Mouse (Mus musculus): Measurements from ENCODE around the gene Rtf2. TPM values are rescaled to one million over a fixed set of nuclear protein-coding genes. Genes with fewer than 3 reads are reported as not detected.

Rtf2 gene
- polyA plus RNA-seq, 1 experiment from 2014 or later: 74.1 TPM

DNA sequence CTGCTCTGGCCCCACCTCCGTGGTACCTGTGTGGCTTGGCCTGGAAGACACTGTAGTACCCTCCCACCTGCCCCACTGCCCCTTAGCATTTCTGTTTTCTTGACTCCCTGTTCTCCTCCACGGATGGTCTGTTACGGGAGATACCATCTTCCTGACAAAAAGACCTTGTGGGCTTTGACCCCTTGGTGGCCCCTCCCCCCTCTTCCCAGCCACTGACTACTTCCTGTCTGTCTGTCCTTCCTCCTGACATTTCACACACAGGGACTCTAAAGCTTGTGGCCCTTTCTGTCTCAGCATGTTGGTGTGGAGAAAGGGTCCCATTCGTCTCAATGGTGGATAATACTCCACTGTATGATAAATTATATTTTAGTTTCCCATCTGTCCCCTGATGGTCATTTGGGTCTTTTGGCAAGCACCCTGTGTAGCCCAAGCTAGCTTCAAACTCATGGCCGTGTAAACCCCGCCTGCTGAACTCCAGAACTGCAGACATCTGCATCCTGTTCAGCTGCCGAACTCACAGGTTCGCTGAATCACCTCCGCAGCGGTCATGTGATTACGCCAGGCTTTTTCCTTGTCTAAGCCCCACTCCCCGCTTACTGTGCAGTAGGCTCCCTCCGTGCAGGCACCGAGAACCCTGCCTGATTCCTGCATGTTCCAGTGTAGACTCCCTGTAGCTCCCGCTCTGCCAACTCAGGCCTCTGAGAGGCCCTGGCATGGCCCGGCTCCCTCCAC is 41.5 kb downstream of the Rtf2 start:
- no peak for ATAC-seq (ENCODE audit: insufficient number of reproducible peaks, insufficient read depth, low FRiP score, low read depth)
- Histone ChIP-seq H3K27ac (ENCODE audit: low read length) (no peak overlapping the region), H3K9ac (replicated peaks; ENCODE audit: low read depth, low read length) (no peak overlapping the region), H3K27me3 (ENCODE audit: control insufficient read depth, insufficient read depth, low read length) (no peaks in the 10 kb centered on the region), H3K4me3 (ENCODE audit: low read depth, low read length) (no peak overlapping the region), H3K36me3 (ENCODE audit: control insufficient read depth, insufficient read depth, low read length) (no peaks in the 10 kb centered on the region), H3K4me2 (replicated peaks; ENCODE audit: low read depth, low read length) (no peak overlapping the region), H3K4me1 (ENCODE audit: control insufficient read depth, insufficient read depth, low read length) (no peaks in the 10 kb centered on the region), H3K9me3 (ENCODE audit: control insufficient read depth, low read depth, low read length) (no peaks in the 10 kb centered on the region)
- WGBS: 82% methylated on average over 16 of the region's 16 CpGs

DNA sequence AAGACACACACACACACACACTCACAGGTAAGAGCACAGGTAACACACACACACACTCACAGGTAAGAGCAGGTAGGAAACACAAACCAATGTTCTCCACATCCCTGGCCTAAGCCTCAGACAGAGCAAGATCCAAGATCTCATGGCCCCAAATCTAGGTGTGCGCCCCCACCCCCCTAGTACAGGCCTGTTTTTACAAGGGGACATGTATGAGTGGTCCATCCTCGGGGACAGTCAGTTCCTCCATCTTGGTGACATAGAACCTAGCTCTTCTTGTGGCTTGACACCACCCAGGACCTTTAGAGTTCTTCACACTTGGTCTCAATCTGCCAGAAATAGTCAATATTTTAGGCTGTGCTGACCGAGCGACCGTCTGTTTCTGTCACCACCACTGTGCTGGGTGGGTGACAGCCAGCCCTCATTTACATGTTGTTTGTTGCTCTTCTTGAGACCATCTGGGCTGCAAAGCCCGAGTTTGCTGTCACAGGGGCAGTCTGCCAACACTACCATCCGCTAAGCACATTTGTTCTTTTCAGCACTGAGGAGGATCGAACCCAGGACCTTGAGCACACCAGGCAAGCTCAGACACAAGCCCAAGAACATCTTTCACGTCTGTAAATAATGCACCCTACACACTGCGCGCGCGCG is 43.5 kb downstream of the Rtf2 start:
- Histone ChIP-seq H3K9ac (replicated peaks; ENCODE audit: low read depth, low read length) (no peak overlapping the region), H3K9me3 (ENCODE audit: control insufficient read depth, low read depth, low read length) (no peaks in the 10 kb centered on the region), H3K36me3 (ENCODE audit: control insufficient read depth, insufficient read depth, low read length) (no peaks in the 10 kb centered on the region), H3K4me2 (replicated peaks; ENCODE audit: low read depth, low read length) (no peak overlapping the region), H3K4me1 (ENCODE audit: control insufficient read depth, insufficient read depth, low read length) (no peaks in the 10 kb centered on the region), H3K27ac (ENCODE audit: low read length) (no peak overlapping the region), H3K27me3 (ENCODE audit: control insufficient read depth, insufficient read depth, low read length) (no peaks in the 10 kb centered on the region), H3K4me3 (ENCODE audit: low read depth, low read length) (no peak overlapping the region)
- 86% methylated on average over 14 of the region's 14 CpGs for WGBS
- ATAC-seq (ENCODE audit: insufficient number of reproducible peaks, insufficient read depth, low FRiP score, low read depth): no peak

GRCm38 (mm10) chr2:172484696-172485370 is 44.5 kb downstream of the Rtf2 start:
- no peak overlapping the region for H3K4me2 ChIP-seq (replicated peaks; ENCODE audit: low read depth, low read length)
- peak overlapping the region; percentile 44; the same call in 1 of the 2 replicates for H3K27ac ChIP-seq (ENCODE audit: low read length)
- no peak overlapping the region for H3K9ac ChIP-seq (replicated peaks; ENCODE audit: low read depth, low read length)
- no peaks in the 10 kb centered on the region for H3K4me1 ChIP-seq (ENCODE audit: control insufficient read depth, insufficient read depth, low read length)
- no peak overlapping the region for H3K4me3 ChIP-seq (ENCODE audit: low read depth, low read length)
- H3K27me3 ChIP-seq (ENCODE audit: control insufficient read depth, insufficient read depth, low read length): no peaks in the 10 kb centered on the region
- H3K36me3 ChIP-seq (ENCODE audit: control insufficient read depth, insufficient read depth, low read length): no peaks in the 10 kb centered on the region
- ATAC-seq (ENCODE audit: insufficient number of reproducible peaks, insufficient read depth, low FRiP score, low read depth): peak; percentile 72
- H3K9me3 ChIP-seq (ENCODE audit: control insufficient read depth, low read depth, low read length): no peaks in the 10 kb centered on the region
- 24% methylated on average over 12 of the region's 12 CpGs for WGBS

DNA sequence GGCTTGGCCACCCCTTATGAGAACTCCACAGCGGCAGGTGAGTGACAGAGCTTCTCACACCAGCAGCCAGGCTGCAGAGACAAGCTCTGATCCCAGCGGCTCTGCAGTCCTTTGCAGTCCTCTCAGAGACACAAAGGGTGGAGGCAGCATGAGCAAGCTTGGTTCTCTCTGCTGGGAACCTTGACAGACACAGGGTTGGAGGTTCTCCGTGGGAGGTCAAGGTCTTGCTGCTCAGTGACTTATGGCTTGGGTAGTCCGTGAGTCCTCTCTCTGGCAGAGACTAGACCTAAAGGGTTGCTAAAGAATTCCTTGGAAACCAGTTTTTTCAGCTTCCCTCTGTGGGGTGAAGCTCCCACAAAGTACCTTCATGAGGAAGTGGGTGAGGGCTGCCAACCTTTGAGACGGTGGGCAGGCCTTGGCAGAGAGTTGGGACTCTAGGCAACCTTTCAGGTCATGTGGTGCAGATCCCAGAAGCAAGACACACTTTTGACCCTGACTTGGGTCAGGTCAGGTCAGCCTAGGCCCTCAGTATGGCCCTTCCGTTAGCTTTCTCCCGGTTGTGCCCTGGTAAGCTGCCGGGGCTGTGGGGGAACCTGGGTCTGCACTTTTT is 56.5 kb downstream of the Rtf2 start:
- Histone ChIP-seq H3K9ac (replicated peaks; ENCODE audit: low read depth, low read length) (no peak overlapping the region), H3K27me3 (ENCODE audit: control insufficient read depth, insufficient read depth, low read length) (no peaks in the 10 kb centered on the region), H3K4me2 (replicated peaks; ENCODE audit: low read depth, low read length) (no peak overlapping the region), H3K36me3 (ENCODE audit: control insufficient read depth, insufficient read depth, low read length) (no peaks in the 10 kb centered on the region), H3K9me3 (ENCODE audit: control insufficient read depth, low read depth, low read length) (no peaks in the 10 kb centered on the region), H3K4me3 (ENCODE audit: low read depth, low read length) (no peak overlapping the region), H3K4me1 (ENCODE audit: control insufficient read depth, insufficient read depth, low read length) (no peaks in the 10 kb centered on the region), H3K27ac (ENCODE audit: low read length) (no peak overlapping the region)
- WGBS: 59% methylated on average over 8 of the region's 8 CpGs
- no peak for ATAC-seq (ENCODE audit: insufficient number of reproducible peaks, insufficient read depth, low FRiP score, low read depth)

- Histone ChIP-seq H3K9ac (replicated peaks; ENCODE audit: low read depth, low read length) (no peak overlapping the region), H3K4me2 (replicated peaks; ENCODE audit: low read depth, low read length) (no peak overlapping the region), H3K9me3 (ENCODE audit: control insufficient read depth, low read depth, low read length) (no peaks in the 10 kb centered on the region), H3K4me3 (ENCODE audit: low read depth, low read length) (no peak overlapping the region), H3K27ac (ENCODE audit: low read length) (no peak overlapping the region), H3K27me3 (ENCODE audit: control insufficient read depth, insufficient read depth, low read length) (no peaks in the 10 kb centered on the region), H3K36me3 (ENCODE audit: control insufficient read depth, insufficient read depth, low read length) (no peaks in the 10 kb centered on the region), H3K4me1 (ENCODE audit: control insufficient read depth, insufficient read depth, low read length) (peaks cover 6% of the 10 kb centered on the region; the same call in 1 of the 2 replicates)
- WGBS: 55% methylated on average over 3 of the region's 3 CpGs
- no peak for ATAC-seq (ENCODE audit: insufficient number of reproducible peaks, insufficient read depth, low FRiP score, low read depth)
Measured at GRCm38 (mm10) chr2:172498823-172499222, 58.5 kb downstream of the Rtf2 start.

DNA sequence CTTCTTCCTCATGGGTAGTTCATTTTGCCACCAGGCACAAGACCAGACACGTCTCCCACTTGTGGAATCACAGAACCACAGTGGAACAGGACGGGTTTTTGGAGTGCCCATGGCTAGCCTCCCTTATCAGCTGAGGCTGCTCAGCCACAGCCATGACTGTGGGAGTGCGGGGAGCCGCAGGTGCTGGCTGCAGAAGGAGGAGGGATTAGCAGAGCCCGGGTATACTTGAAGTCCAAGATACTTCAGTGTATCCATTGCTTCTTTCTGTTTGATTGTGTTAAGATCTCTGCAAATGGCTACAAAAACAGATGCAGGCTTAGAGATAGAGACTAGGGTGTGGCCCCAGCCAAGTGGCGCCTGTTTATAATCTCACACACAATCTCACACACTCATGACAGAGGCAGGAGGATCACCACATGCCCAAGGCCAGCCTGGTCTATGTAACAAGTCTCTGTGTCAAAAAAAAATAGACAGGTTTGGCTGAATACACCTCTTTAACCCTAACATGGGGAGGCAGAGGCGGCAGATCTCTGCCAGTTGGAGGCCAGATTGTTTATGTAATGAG is 60.5 kb downstream of the Rtf2 start:
- Histone ChIP-seq H3K36me3 (ENCODE audit: control insufficient read depth, insufficient read depth, low read length) (no peaks in the 10 kb centered on the region), H3K4me2 (replicated peaks; ENCODE audit: low read depth, low read length) (no peak overlapping the region), H3K9me3 (ENCODE audit: control insufficient read depth, low read depth, low read length) (no peaks in the 10 kb centered on the region), H3K4me3 (ENCODE audit: low read depth, low read length) (no peak overlapping the region), H3K27me3 (ENCODE audit: control insufficient read depth, insufficient read depth, low read length) (no peaks in the 10 kb centered on the region), H3K4me1 (ENCODE audit: control insufficient read depth, insufficient read depth, low read length) (peaks cover 6% of the 10 kb centered on the region; the same call in 1 of the 2 replicates), H3K27ac (ENCODE audit: low read length) (no peak overlapping the region), H3K9ac (replicated peaks; ENCODE audit: low read depth, low read length) (no peak overlapping the region)
- 29% methylated on average over 7 of the region's 7 CpGs for WGBS
- no peak for ATAC-seq (ENCODE audit: insufficient number of reproducible peaks, insufficient read depth, low FRiP score, low read depth)

DNA sequence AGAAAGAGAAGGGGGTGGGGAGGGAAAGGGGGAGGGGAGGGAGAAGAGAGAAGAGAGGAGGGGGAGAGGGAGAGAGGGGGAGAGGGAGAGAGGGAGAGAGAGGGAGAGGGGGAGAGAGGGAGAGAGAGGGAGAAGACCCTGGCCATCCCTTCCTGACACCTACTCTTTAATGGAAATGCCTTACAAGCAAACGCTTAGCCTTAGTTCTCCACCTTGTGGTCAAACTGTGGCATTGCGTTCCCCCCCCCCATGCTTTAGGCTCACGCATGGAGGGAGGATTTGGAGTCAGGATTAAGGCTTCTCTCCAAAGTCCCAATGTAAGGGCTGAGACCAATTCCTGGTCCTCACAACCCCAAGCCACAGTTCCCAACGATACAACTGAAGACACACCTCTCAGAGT is 61.0 kb downstream of the Rtf2 start:
- ATAC-seq (ENCODE audit: insufficient number of reproducible peaks, insufficient read depth, low FRiP score, low read depth): no peak
- Histone ChIP-seq H3K36me3 (ENCODE audit: control insufficient read depth, insufficient read depth, low read length) (no peaks in the 10 kb centered on the region), H3K27me3 (ENCODE audit: control insufficient read depth, insufficient read depth, low read length) (no peaks in the 10 kb centered on the region), H3K4me2 (replicated peaks; ENCODE audit: low read depth, low read length) (no peak overlapping the region), H3K4me3 (ENCODE audit: low read depth, low read length) (no peak overlapping the region), H3K27ac (ENCODE audit: low read length) (no peak overlapping the region), H3K4me1 (ENCODE audit: control insufficient read depth, insufficient read depth, low read length) (peaks cover 6% of the 10 kb centered on the region; the same call in 1 of the 2 replicates), H3K9ac (replicated peaks; ENCODE audit: low read depth, low read length) (no peak overlapping the region), H3K9me3 (ENCODE audit: control insufficient read depth, low read depth, low read length) (no peaks in the 10 kb centered on the region)
- WGBS: 13% methylated on average over 4 of the region's 4 CpGs

DNA sequence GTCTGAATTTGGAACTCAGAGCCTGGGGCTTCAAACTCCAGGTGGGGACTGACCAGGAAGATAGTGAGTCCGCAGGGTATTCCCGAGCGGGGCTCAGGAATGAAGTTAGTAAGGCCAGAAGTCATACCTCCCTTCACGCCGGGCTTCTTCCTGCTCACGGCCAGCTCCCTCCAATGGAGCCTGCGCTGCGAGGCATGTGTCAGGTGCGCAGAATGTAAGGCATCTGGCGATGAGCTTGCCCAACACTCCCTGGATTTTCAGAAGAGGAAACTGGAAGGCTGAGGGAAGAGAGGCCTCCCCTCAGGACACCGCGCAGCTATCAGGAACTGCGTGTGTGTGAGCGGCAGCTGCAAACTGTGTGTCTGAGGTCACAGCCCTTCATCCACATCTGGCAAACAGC is 61.8 kb downstream of the Rtf2 start:
- WGBS: 60% methylated on average over 14 of the region's 14 CpGs
- Histone ChIP-seq H3K36me3 (ENCODE audit: control insufficient read depth, insufficient read depth, low read length) (no peaks in the 10 kb centered on the region), H3K27me3 (ENCODE audit: control insufficient read depth, insufficient read depth, low read length) (no peaks in the 10 kb centered on the region), H3K4me3 (ENCODE audit: low read depth, low read length) (no peak overlapping the region), H3K4me2 (replicated peaks; ENCODE audit: low read depth, low read length) (no peak overlapping the region), H3K9me3 (ENCODE audit: control insufficient read depth, low read depth, low read length) (no peaks in the 10 kb centered on the region), H3K27ac (ENCODE audit: low read length) (no peak overlapping the region), H3K4me1 (ENCODE audit: control insufficient read depth, insufficient read depth, low read length) (peaks cover 6% of the 10 kb centered on the region; the same call in 1 of the 2 replicates), H3K9ac (replicated peaks; ENCODE audit: low read depth, low read length) (no peak overlapping the region)
- no peak for ATAC-seq (ENCODE audit: insufficient number of reproducible peaks, insufficient read depth, low FRiP score, low read depth)

Data from stomach, embryonic 14.5 days (tissue).